Mouse (Mus musculus) MEL (cell line): ENCODE data around the gene Gm1673.

Experiments
- CHD2 ChIP-seq: IDR thresholded peaks from 2 replicates; pipeline ENCODE4 v1.6.1; 2011; ENCODE audit warnings: low read length, improper control_type of control experiment
- CTCF ChIP-seq, 3 experiments: IDR thresholded peaks in 2 of 3; conservative IDR thresholded peaks in 1 of 3; 2 replicates each; pipeline ENCODE4 v1.5.1; 2011 to 2012; ENCODE audit warnings: low read length in 3 of 3, low read depth in 2 of 3, mild to moderate bottlenecking in 2 of 3, improper control_type of control experiment in 1 of 3, inconsistent platforms in 1 of 3, mixed read lengths in 1 of 3, moderate library complexity in 1 of 3; ENCODE audit not compliant: control insufficient read depth in 1 of 3, insufficient read depth in 1 of 3, poor library complexity in 1 of 3, severe bottlenecking in 1 of 3
- MAFK ChIP-seq: IDR thresholded peaks from 2 replicates; pipeline ENCODE4 v1.6.1; 2011; ENCODE audit warnings: low read depth, mild to moderate bottlenecking, low read length, improper control_type of control experiment, borderline replicate concordance
- MXI1 ChIP-seq: IDR thresholded peaks from 2 replicates; pipeline ENCODE4 v1.6.1; 2011; ENCODE audit warnings: mild to moderate bottlenecking, low read depth, low read length, improper control_type of control experiment
- NRF1 ChIP-seq: IDR thresholded peaks from 2 replicates; pipeline ENCODE4 v1.6.1; 2014; ENCODE audit warnings: low read depth, mild to moderate bottlenecking, inconsistent platforms, low read length, improper control_type of control experiment, moderate library complexity; ENCODE audit not compliant: poor library complexity, insufficient read depth, severe bottlenecking
- POLR2A ChIP-seq, 2 experiments: IDR thresholded peaks; 2 replicates each; pipeline ENCODE4 v1.6.1; 2011 to 2012; ENCODE audit warnings: low read length in 2 of 2, mild to moderate bottlenecking in 2 of 2, control low read depth in 1 of 2, improper control_type of control experiment in 1 of 2, low read depth in 1 of 2, moderate library complexity in 1 of 2; ENCODE audit not compliant: control insufficient read depth in 1 of 2, insufficient read depth in 1 of 2, poor library complexity in 1 of 2
- POLR2AphosphoS2 ChIP-seq: IDR thresholded peaks from 2 replicates; pipeline ENCODE4 v1.6.1; 2011; ENCODE audit warnings: low read length, improper control_type of control experiment
- POLR2AphosphoS5 ChIP-seq: IDR thresholded peaks from 2 replicates; pipeline ENCODE4 v1.6.1; 2012; ENCODE audit warnings: low read depth, borderline replicate concordance, mild to moderate bottlenecking, inconsistent platforms, low read length, moderate library complexity, mixed read lengths
- RCOR1 ChIP-seq: IDR thresholded peaks from 2 replicates; pipeline ENCODE4 v1.6.1; 2012; ENCODE audit warnings: low read depth, mild to moderate bottlenecking, inconsistent platforms, low read length, improper control_type of control experiment
- SMC3 ChIP-seq: IDR thresholded peaks from 2 replicates; pipeline ENCODE4 v1.6.1; 2011; ENCODE audit warnings: low read depth, low read length, improper control_type of control experiment
- TAL1 ChIP-seq: IDR thresholded peaks from 2 replicates; pipeline ENCODE4 v1.6.1; 2012; ENCODE audit warnings: mild to moderate bottlenecking, inconsistent platforms, low read length, moderate library complexity, mixed read lengths
- TBP ChIP-seq: IDR thresholded peaks from 2 replicates; pipeline ENCODE4 v1.8.0; 2011; ENCODE audit warnings: low read depth, low read length, improper control_type of control experiment
- UBTF ChIP-seq: IDR thresholded peaks from 2 replicates; pipeline ENCODE4 v1.6.1; 2012; ENCODE audit warnings: low read depth, mild to moderate bottlenecking, inconsistent platforms, low read length, improper control_type of control experiment, moderate library complexity, borderline replicate concordance; ENCODE audit not compliant: insufficient read depth
- USF2 ChIP-seq, 2 experiments: IDR thresholded peaks; 2 replicates each; pipeline ENCODE4 v1.6.1; 2011 to 2012; ENCODE audit warnings: improper control_type of control experiment in 2 of 2, low read length in 2 of 2, borderline replicate concordance in 1 of 2, inconsistent platforms in 1 of 2, low read depth in 1 of 2, mild to moderate bottlenecking in 1 of 2; ENCODE audit not compliant: insufficient read depth in 1 of 2

DNA sequence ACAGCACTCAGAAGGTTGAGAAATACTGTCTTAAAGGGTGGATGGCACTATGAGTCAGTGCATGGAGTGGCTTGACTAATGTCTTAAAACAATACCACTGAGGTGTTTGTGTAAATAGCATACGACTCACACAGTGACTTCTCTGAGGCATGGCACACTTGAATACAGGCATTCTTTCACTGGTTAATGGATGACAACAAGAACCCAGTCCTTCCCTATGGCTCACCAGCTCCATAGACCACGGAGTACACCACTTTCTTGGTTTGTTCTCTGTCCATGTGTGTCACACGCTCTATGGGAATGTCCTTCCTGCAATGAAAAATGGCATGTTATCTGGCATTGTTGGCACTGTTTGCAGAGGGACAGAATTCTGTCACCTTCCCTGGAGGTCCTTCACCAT, 49.3 kb downstream of the Gm1673 start:
- TF ChIP-seq CHD2: no peak
- TF ChIP-seq POLR2AphosphoS2: no peak
- TF ChIP-seq MAFK: no peak
- TF ChIP-seq USF2 (IDR thresholded peaks at IDR 0.05; ENCODE audit: borderline replicate concordance in 1 of 2, insufficient read depth in 1 of 2, low read depth in 1 of 2, low read length in 2 of 2): no peak
- no peak for TF ChIP-seq POLR2A (IDR thresholded peaks at IDR 0.05; ENCODE audit: control insufficient read depth in 1 of 2, insufficient read depth in 1 of 2, low read depth in 1 of 2, low read length in 2 of 2, poor library complexity in 1 of 2)
- no peak for TF ChIP-seq POLR2AphosphoS5
- TF ChIP-seq CTCF (IDR thresholded peaks at IDR 0.05 in 2 of 3, conservative IDR thresholded peaks at IDR 0.05 in 1 of 3; ENCODE audit: control insufficient read depth in 1 of 3, insufficient read depth in 1 of 3, low read depth in 2 of 3, low read length in 3 of 3, poor library complexity in 1 of 3, severe bottlenecking in 1 of 3): no peak
- TF ChIP-seq TBP: no peak
- TF ChIP-seq SMC3: no peak
- TF ChIP-seq MXI1: no peak
- no peak for TF ChIP-seq UBTF
- TF ChIP-seq TAL1: no peak
- no peak for TF ChIP-seq NRF1
- no peak for TF ChIP-seq RCOR1
